15 mouse cellular contexts compared by ENCODE assay signal in genomic region chr17:64534323-64534722, GRCm38 (mm10).
"Had no signal": no experiment of that assay in that cellular context is flagged by ENCODE, and none has a peak within 500 bp of the region (broad histone marks: within the 10 kb centered on the region; RNA-seq: fewer than 3 reads in every experiment).

No protein-coding gene starts in this region.

- H3K27ac ChIP-seq: midbrain, embryonic 10.5 days; midbrain, embryonic 12.5 days; neural tube, embryonic 12.5 days; stomach, embryonic 15.5 days; stomach, postnatal 0 days had no signal

- DNase-seq: lung, adult 18-20 months; lung, embryonic 14.5 days; lung, postnatal 10 days; lung, postnatal 4 days; midbrain, embryonic 14.5 days; right cerebral cortex, postnatal 14 days; thymus, adult 2 months; thymus, postnatal 25 days; thymus, postnatal 4 days had no signal

- H3K36me3 ChIP-seq: midbrain, embryonic 10.5 days; midbrain, embryonic 12.5 days; neural tube, embryonic 12.5 days; stomach, embryonic 15.5 days had no signal

- H3K9ac ChIP-seq: lung, embryonic 14.5 days; midbrain, embryonic 12.5 days; neural tube, embryonic 12.5 days; stomach, embryonic 15.5 days had no signal

- H3K9me3 ChIP-seq: midbrain, embryonic 12.5 days; neural tube, embryonic 12.5 days; stomach, embryonic 15.5 days had no signal

- H3K4me1 ChIP-seq: neural tube, embryonic 12.5 days; stomach, embryonic 15.5 days had no signal

- H3K4me3 ChIP-seq: midbrain, embryonic 10.5 days; midbrain, embryonic 12.5 days; myocyte; neural tube, embryonic 12.5 days; stomach, embryonic 15.5 days had no signal
